Comparison of ENCODE assay signal across 27 mouse cellular contexts in genomic region chr4:132785228-132785627, GRCm38 (mm10).
"Had no signal": no experiment of that assay in that cellular context is flagged by ENCODE, and none has a peak within 500 bp of the region (broad histone marks: within the 10 kb centered on the region; RNA-seq: fewer than 3 reads in every experiment).

No protein-coding gene starts in this region.

- H3K27me3 ChIP-seq: embryonic facial prominence, embryonic 12.5 days; embryonic facial prominence, embryonic 13.5 days; embryonic facial prominence, embryonic 15.5 days; forebrain, embryonic 12.5 days; forebrain, embryonic 13.5 days; forebrain, embryonic 15.5 days had no signal

- H3K36me3 ChIP-seq: embryonic facial prominence, embryonic 13.5 days; embryonic facial prominence, embryonic 15.5 days; forebrain, embryonic 12.5 days; forebrain, embryonic 15.5 days had no signal

- H3K4me3 ChIP-seq: embryonic facial prominence, embryonic 10.5 days; embryonic facial prominence, embryonic 12.5 days; embryonic facial prominence, embryonic 13.5 days; embryonic facial prominence, embryonic 15.5 days; erythroblast, embryonic 14.5 days; forebrain, embryonic 10.5 days; forebrain, embryonic 12.5 days; forebrain, embryonic 13.5 days; forebrain, embryonic 15.5 days; gastrocnemius, adult 2 months; heart, adult 2 months had no signal

- H3K4me1 ChIP-seq: embryonic facial prominence, embryonic 10.5 days; embryonic facial prominence, embryonic 12.5 days; embryonic facial prominence, embryonic 15.5 days; forebrain, embryonic 10.5 days; forebrain, embryonic 12.5 days; forebrain, embryonic 13.5 days; forebrain, embryonic 15.5 days had no signal

- ATAC-seq: forebrain, embryonic 13.5 days; forebrain, embryonic 14.5 days; forebrain, embryonic 15.5 days; forebrain, embryonic 16.5 days; forebrain, postnatal 0 days had no signal

- H3K9ac ChIP-seq: embryonic facial prominence, embryonic 12.5 days; embryonic facial prominence, embryonic 13.5 days; embryonic facial prominence, embryonic 15.5 days; forebrain, embryonic 12.5 days; forebrain, embryonic 13.5 days; forebrain, embryonic 15.5 days; forebrain, postnatal 0 days had no signal

- H3K27ac ChIP-seq: embryonic facial prominence, embryonic 10.5 days; embryonic facial prominence, embryonic 12.5 days; embryonic facial prominence, embryonic 13.5 days; embryonic facial prominence, embryonic 15.5 days; forebrain, embryonic 10.5 days; forebrain, embryonic 12.5 days; forebrain, embryonic 13.5 days; forebrain, embryonic 15.5 days; gastrocnemius, adult 2 months; heart, adult 2 months had no signal

- H3K4me2 ChIP-seq: embryonic facial prominence, embryonic 12.5 days; embryonic facial prominence, embryonic 13.5 days; embryonic facial prominence, embryonic 15.5 days; forebrain, embryonic 12.5 days; forebrain, embryonic 13.5 days; forebrain, embryonic 15.5 days had no signal

- H3K9me3 ChIP-seq: embryonic facial prominence, embryonic 10.5 days; embryonic facial prominence, embryonic 12.5 days; embryonic facial prominence, embryonic 13.5 days; embryonic facial prominence, embryonic 15.5 days; forebrain, embryonic 10.5 days; forebrain, embryonic 12.5 days; forebrain, embryonic 13.5 days; forebrain, embryonic 15.5 days had no signal

- DNase-seq: cerebellum, adult 8-10 months; cerebellum, adult 9-10 months; cerebellum, adult 9-11 months; cerebellum, postnatal 10 days; cerebellum, postnatal 14 days; cerebellum, postnatal 25 days; cerebellum, postnatal 36 days; embryo, embryonic 11 days; forebrain, postnatal 0 days; gastrocnemius, adult 2 months; gastrocnemius, postnatal 10 days; gastrocnemius, postnatal 14 days; gastrocnemius, postnatal 25 days; gastrocnemius, postnatal 36 days; heart, adult 18-20 months; heart, adult 2 months had no signal
